Mouse (Mus musculus) CH12.LX (cell line): Measurements from ENCODE around the gene 8030411F24Rik. TPM values are rescaled to one million over a fixed set of nuclear protein-coding genes. Genes with fewer than 3 reads are reported as not detected.

Source experiments
- DNase-seq: peaks from one replicate; pipeline ENCODE4 v3.0.0-alpha.2; 2013; ENCODE audit errors: extremely low read depth
- H3K27ac ChIP-seq: 2 replicates; pipeline ENCODE4 v1.5.1; 2012; ENCODE audit warnings: low read depth, mild to moderate bottlenecking, control low read depth, moderate library complexity; ENCODE audit not compliant: insufficient read depth
- H3K27me3 ChIP-seq: replicated peaks from 2 replicates; pipeline ENCODE3; 2012; ENCODE audit warnings: inconsistent platforms
- H3K36me3 ChIP-seq, 2 experiments: replicated peaks in 1 of 2; 2 replicates each; pipeline versions ENCODE3 to v1.6.1; 2012; ENCODE audit warnings: inconsistent platforms in 1 of 2, low read length in 1 of 2, mild to moderate bottlenecking in 1 of 2, mixed read lengths in 1 of 2, moderate library complexity in 1 of 2; ENCODE audit not compliant: control insufficient read depth in 1 of 2, insufficient read depth in 1 of 2
- H3K4me1 ChIP-seq, 2 experiments: 2 replicates each; pipeline ENCODE4 v1.6.1; 2012; ENCODE audit warnings: inconsistent platforms in 1 of 2, moderate library complexity in 1 of 2; ENCODE audit not compliant: insufficient read depth in 2 of 2, control insufficient read depth in 1 of 2
- H3K4me2 ChIP-seq: 2 replicates; pipeline ENCODE4 v1.6.1; 2012; ENCODE audit warnings: low read depth, mild to moderate bottlenecking, control low read depth; ENCODE audit not compliant: poor library complexity, insufficient read depth, severe bottlenecking
- H3K4me3 ChIP-seq, 3 experiments: fragments of 150-350 bp in 1 of 3; sonication (generic) in 1 of 3; replicated peaks in 1 of 3; 2 replicates each; pipeline versions ENCODE3 to v1.5.1; 2011 to 2012; ENCODE audit warnings: low read depth in 2 of 3, low read length in 2 of 3, mild to moderate bottlenecking in 2 of 3, moderate library complexity in 2 of 3, control low read depth in 1 of 3, improper control_type of control experiment in 1 of 3, inconsistent platforms in 1 of 3, mixed read lengths in 1 of 3; ENCODE audit not compliant: poor library complexity in 1 of 3
- H3K79me2 ChIP-seq: replicated peaks from 2 replicates; pipeline ENCODE4 v1.6.1; 2012; ENCODE audit warnings: mild to moderate bottlenecking, moderate library complexity; ENCODE audit not compliant: control insufficient read depth, poor library complexity, insufficient read depth, severe bottlenecking; ENCODE audit errors: extremely low read depth
- H3K9ac ChIP-seq: 2 replicates; pipeline ENCODE4 v1.6.1; 2012; ENCODE audit warnings: low read depth, mild to moderate bottlenecking, control low read depth, moderate library complexity; ENCODE audit not compliant: insufficient read depth
- H3K9me3 ChIP-seq: replicated peaks from 2 replicates; pipeline ENCODE3; 2012; ENCODE audit warnings: low read length, inconsistent platforms, mixed read lengths
- BHLHE40 ChIP-seq: IDR thresholded peaks from 2 replicates; pipeline ENCODE4 v1.6.1; 2011; ENCODE audit warnings: mild to moderate bottlenecking, low read depth, low read length, improper control_type of control experiment
- CHD1 ChIP-seq: IDR thresholded peaks from 2 replicates; pipeline ENCODE4 v1.6.1; 2012; ENCODE audit warnings: low read depth, low read length, improper control_type of control experiment, inconsistent platforms
- CHD2 ChIP-seq: IDR thresholded peaks from 2 replicates; pipeline ENCODE4 v1.6.1; 2011; ENCODE audit warnings: low read length, improper control_type of control experiment
- CTCF ChIP-seq, 2 experiments: IDR thresholded peaks in 1 of 2; conservative IDR thresholded peaks in 1 of 2; 2 replicates each; pipeline ENCODE4 v1.5.1; 2011 to 2012; ENCODE audit warnings: low read depth in 2 of 2, low read length in 2 of 2, improper control_type of control experiment in 1 of 2, inconsistent platforms in 1 of 2, mild to moderate bottlenecking in 1 of 2, moderate library complexity in 1 of 2
- E2F4 ChIP-seq: IDR thresholded peaks from 2 replicates; pipeline ENCODE4 v1.6.1; 2011; ENCODE audit warnings: low read depth, low read length, improper control_type of control experiment; ENCODE audit not compliant: insufficient replicate concordance
- ELF1 ChIP-seq: IDR thresholded peaks from 2 replicates; pipeline ENCODE4 v1.6.1; 2014; ENCODE audit warnings: low read depth, mild to moderate bottlenecking, inconsistent platforms, low read length, improper control_type of control experiment
- ETS1 ChIP-seq: conservative IDR thresholded peaks from 2 replicates; pipeline ENCODE4 v1.6.1; 2012; ENCODE audit warnings: low read depth, mild to moderate bottlenecking, inconsistent platforms, low read length, improper control_type of control experiment, moderate library complexity
- GABPA ChIP-seq: IDR thresholded peaks from 2 replicates; pipeline ENCODE4 v1.6.1; 2012; ENCODE audit warnings: low read depth, low read length, improper control_type of control experiment, inconsistent platforms; ENCODE audit not compliant: insufficient replicate concordance
- HCFC1 ChIP-seq: IDR thresholded peaks from 2 replicates; pipeline ENCODE4 v1.6.1; 2012; ENCODE audit warnings: low read depth, mild to moderate bottlenecking, inconsistent platforms, low read length, improper control_type of control experiment
- IRF4 ChIP-seq: IDR thresholded peaks from 2 replicates; pipeline ENCODE4 v1.6.1; 2014; ENCODE audit warnings: low read depth, mild to moderate bottlenecking, inconsistent platforms, low read length, improper control_type of control experiment
- JUN ChIP-seq: IDR thresholded peaks from 2 replicates; pipeline ENCODE4 v1.6.1; 2011; ENCODE audit warnings: low read depth, mild to moderate bottlenecking, low read length, improper control_type of control experiment, moderate library complexity; ENCODE audit not compliant: insufficient read depth
- JUND ChIP-seq: conservative IDR thresholded peaks from 2 replicates; pipeline ENCODE4 v1.6.1; 2011; ENCODE audit warnings: low read depth, low read length, improper control_type of control experiment
- MAZ ChIP-seq: IDR thresholded peaks from 2 replicates; pipeline ENCODE4 v1.6.1; 2012; ENCODE audit warnings: low read depth, mild to moderate bottlenecking, inconsistent platforms, low read length, improper control_type of control experiment, moderate library complexity
- MEF2A ChIP-seq: IDR thresholded peaks from 2 replicates; pipeline ENCODE4 v1.6.1; 2014; ENCODE audit warnings: low read depth, mild to moderate bottlenecking, inconsistent platforms, low read length, improper control_type of control experiment, borderline replicate concordance
- MYC ChIP-seq: IDR thresholded peaks from 2 replicates; pipeline ENCODE4 v1.6.1; 2011; ENCODE audit warnings: low read depth, mild to moderate bottlenecking, improper control_type of control experiment, low read length
- NELFE ChIP-seq: IDR thresholded peaks from 2 replicates; pipeline ENCODE4 v1.6.1; 2011; ENCODE audit warnings: low read depth, low read length, improper control_type of control experiment
- PAX5 ChIP-seq: IDR thresholded peaks from 2 replicates; pipeline ENCODE4 v1.6.1; 2012; ENCODE audit warnings: low read length, inconsistent platforms, mixed read lengths
- POLR2AphosphoS2 ChIP-seq: IDR thresholded peaks from 2 replicates; pipeline ENCODE4 v1.6.1; 2011; ENCODE audit warnings: low read depth, low read length, improper control_type of control experiment
- RAD21 ChIP-seq: IDR thresholded peaks from 2 replicates; pipeline ENCODE4 v1.6.1; 2011; ENCODE audit warnings: low read depth, mild to moderate bottlenecking, low read length, improper control_type of control experiment, moderate library complexity
- SIN3A ChIP-seq: IDR thresholded peaks from 2 replicates; pipeline ENCODE4 v1.6.1; 2012; ENCODE audit warnings: low read length, improper control_type of control experiment, inconsistent platforms
- SMC3 ChIP-seq: IDR thresholded peaks from 2 replicates; pipeline ENCODE4 v1.6.1; 2011; ENCODE audit warnings: low read depth, low read length, improper control_type of control experiment
- UBTF ChIP-seq: IDR thresholded peaks from 2 replicates; pipeline ENCODE4 v1.6.1; 2012; ENCODE audit warnings: low read depth, mild to moderate bottlenecking, inconsistent platforms, low read length, improper control_type of control experiment, moderate library complexity
- USF1 ChIP-seq: IDR thresholded peaks from 2 replicates; pipeline ENCODE4 v1.6.1; 2014; ENCODE audit warnings: low read depth, mild to moderate bottlenecking, inconsistent platforms, low read length, improper control_type of control experiment
- USF2 ChIP-seq: conservative IDR thresholded peaks from 2 replicates; pipeline ENCODE4 v1.6.1; 2011; ENCODE audit warnings: low read depth, low read length, improper control_type of control experiment
- ZC3H11A ChIP-seq: IDR thresholded peaks from 2 replicates; pipeline ENCODE4 v1.6.1; 2012; ENCODE audit warnings: low read depth, mild to moderate bottlenecking, inconsistent platforms, low read length, improper control_type of control experiment
- ZKSCAN1 ChIP-seq: IDR thresholded peaks from 2 replicates; pipeline ENCODE4 v1.6.1; 2012; ENCODE audit warnings: low read depth, inconsistent platforms, low read length, improper control_type of control experiment, borderline replicate concordance
- ZMIZ1 ChIP-seq: IDR thresholded peaks from 2 replicates; pipeline ENCODE4 v1.6.1; 2012; ENCODE audit warnings: low read depth, mild to moderate bottlenecking, inconsistent platforms, low read length, improper control_type of control experiment
- ZNF384 ChIP-seq: IDR thresholded peaks from 2 replicates; pipeline ENCODE4 v1.6.1; 2012; ENCODE audit warnings: low read depth, low read length, improper control_type of control experiment, inconsistent platforms
- dilution Hi-C: fragments of 300-500 bp; cut with MboI; formaldehyde crosslinking; loops from 2 replicates; pipeline ENCODE4 v1.14.3; 2020; ENCODE audit warnings: low sequenced_read_pairs; ENCODE audit not compliant: extremely low pct_unique_long_range_greater_than_20kb, extremely low pct_ligation_motif_present
- in situ Hi-C: fragments of 300-500 bp; cut with MboI; formaldehyde crosslinking; loops from 3 replicates; pipeline ENCODE4 v1.14.3; 2019; ENCODE audit warnings: low sequenced_read_pairs, low pct_ligation_motif_present, low pct_unique_long_range_greater_than_20kb, mixed read lengths
- polyA plus RNA-seq: library from polyadenylated mRNA; unstranded; fragments of >175 nt; gene quantifications from 2 replicates; pipeline ENCODE4 v1.2.1, GENCODE M21; 2012; ENCODE audit warnings: low read depth; ENCODE audit not compliant: insufficient read length
- total RNA-seq, 2 experiments: library from RNA; depleted of rRNA; stranded (reverse); fragments of 300-350 nt in 1 of 2; fragments of >200 nt in 1 of 2; gene quantifications; 2 replicates each; pipeline ENCODE4 v1.2.3; 2012 to 2014

8030411F24Rik gene
- total and polyA plus RNA-seq, 3 experiments, result not detected

GRCm38 (mm10) chr2:148750058-148750457, 31.8 kb upstream of the 8030411F24Rik start, which contains the start of gene Cstl1:
TSS of gene Cstl1 (plus strand) at chr2:148750358.
- Histone ChIP-seq H3K36me3 (no peaks in the 10 kb centered on the region), H3K27ac (no peak within 1 kb of the TSS)
- dilution Hi-C loops, result no loop called here

DNA sequence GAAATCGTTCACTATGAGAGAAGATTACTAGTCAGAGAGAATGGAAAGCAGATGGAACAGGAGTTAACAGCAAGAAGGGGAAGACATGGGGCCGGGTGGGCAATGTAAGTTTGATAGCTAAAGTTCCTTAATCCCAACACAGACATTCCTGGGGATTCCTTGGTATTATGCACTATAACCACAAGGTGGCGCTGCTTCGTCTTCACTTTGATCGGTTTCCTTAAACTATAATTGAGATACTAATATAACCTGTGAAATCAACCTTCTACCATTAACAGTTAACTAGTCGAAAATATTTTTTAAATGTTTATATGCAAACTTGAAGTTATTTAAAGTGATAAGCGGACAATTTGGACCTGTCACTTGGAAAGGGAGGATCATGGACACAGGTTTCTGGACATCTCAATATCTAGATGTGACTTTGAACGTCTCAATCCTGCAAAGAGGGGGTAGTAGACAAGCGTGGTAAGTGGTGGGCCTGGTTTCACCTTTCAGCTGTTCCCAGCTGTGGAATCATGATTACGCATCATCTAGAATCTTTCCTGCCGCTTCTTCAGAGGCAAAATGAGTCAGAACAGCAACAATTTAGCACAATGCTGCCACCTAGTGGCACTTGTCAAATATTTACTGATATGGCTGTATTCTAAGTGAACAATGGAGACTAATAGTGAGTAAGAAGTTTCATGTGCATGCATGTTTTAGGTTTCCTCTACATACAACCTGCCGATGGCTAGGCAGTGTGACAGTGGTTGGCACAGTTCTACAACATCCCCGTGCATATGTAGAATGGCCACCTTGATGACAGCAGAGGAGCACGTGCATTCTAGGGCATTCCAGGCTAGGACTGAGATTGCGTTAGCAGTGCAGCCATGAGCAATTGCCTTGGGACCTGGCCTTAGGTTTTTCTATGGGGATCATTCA, 29.7 kb upstream of the 8030411F24Rik start:
- TF ChIP-seq BHLHE40, result peak; percentile 5; the same call in 1 of the 2 replicates
- TF ChIP-seq SIN3A, result no peak
- TF ChIP-seq MAZ, result no peak
- no peak; the same call in 1 of the 2 replicates for TF ChIP-seq IRF4
- no peak for TF ChIP-seq ZC3H11A
- no peak for TF ChIP-seq USF2
- TF ChIP-seq PAX5, result no peak
- no peak for TF ChIP-seq UBTF
- no peak for TF ChIP-seq E2F4
- TF ChIP-seq ELF1, result no peak
- TF ChIP-seq SMC3, result peak; percentile 60
- TF ChIP-seq RAD21, result peak; percentile 65
- no peak for TF ChIP-seq CHD2
- TF ChIP-seq ZNF384, result no peak
- TF ChIP-seq NELFE, result no peak
- no peak for TF ChIP-seq GABPA
- TF ChIP-seq ZKSCAN1, result no peak
- TF ChIP-seq JUND, result 0 out of 2 replicates have a peak, but pooled peaks have one; percentile 36
- no peak for TF ChIP-seq HCFC1
- TF ChIP-seq MYC, result no peak
- peak; percentile 15; the same call in 1 of the 2 replicates for TF ChIP-seq JUN
- TF ChIP-seq CTCF (conservative IDR thresholded peaks at IDR 0.05 in 1 of 2, IDR thresholded peaks at IDR 0.05 in 1 of 2; ENCODE audit: low read depth in 2 of 2, low read length in 2 of 2), result peak; percentile 41 to 78
- no peak for TF ChIP-seq USF1
- TF ChIP-seq, all 38 proteins: peak for 6
- no peaks in the 10 kb centered on the region for H3K9me3 ChIP-seq
- DNase-seq, result peak; percentile 94
- H3K4me1 ChIP-seq, result peaks cover 2 to 3% of the 10 kb centered on the region in 2 experiments; a peak in 2 of 4 replicates
- dilution Hi-C loops (no loop called here), in situ Hi-C loops (no loop called here)
- no peaks in the 10 kb centered on the region for H3K79me2 ChIP-seq
- H3K27me3 ChIP-seq, result peaks cover 13% of the 10 kb centered on the region
- no peak overlapping the region for H3K27ac ChIP-seq
- H3K9ac ChIP-seq, result no peak overlapping the region
- H3K4me2 ChIP-seq, result peak overlapping the region; percentile 96
- peak overlapping the region; percentile 45 to 47 (median 46) for H3K4me3 ChIP-seq
- no peaks in the 10 kb centered on the region for H3K36me3 ChIP-seq

More at GRCm38 (mm10) chr2:148750058-148750457, 31.8 kb upstream of the 8030411F24Rik start, which contains the start of gene Cstl1:
- H3K4me2 ChIP-seq, result no peak within 1 kb of the TSS
- H3K79me2 ChIP-seq, result no peaks in the 10 kb centered on the region
- H3K9ac ChIP-seq, result no peak within 1 kb of the TSS
- no peak for DNase-seq
- in situ Hi-C loops, result no loop called here
- H3K27me3 ChIP-seq, result peaks cover 13% of the 10 kb centered on the region
- H3K4me1 ChIP-seq, result peaks cover 2 to 3% of the 10 kb centered on the region in 2 experiments; a peak in 2 of 4 replicates
- TF ChIP-seq HCFC1 (no peak), CHD1 (no peak), ZKSCAN1 (no peak), MEF2A (no peak), ETS1 (no peak), POLR2AphosphoS2 (no peak), SMC3 (no peak), UBTF (no peak), E2F4 (no peak), ZNF384 (no peak), JUND (no peak), BHLHE40 (no peak), ZMIZ1 (no peak), ZC3H11A (no peak), USF1 (no peak)
- no peak within 1 kb of the TSS for H3K4me3 ChIP-seq
- H3K9me3 ChIP-seq, result no peaks in the 10 kb centered on the region
